Mouse (Mus musculus) stomach, embryonic 16.5 days (tissue): ENCODE results near the gene Lrrc4c. TPM values are rescaled to one million over a fixed set of nuclear protein-coding genes. Genes with fewer than 3 reads are reported as not detected.
A peak's percentile ranks its signal among the peaks of the same experiment; 100 is the strongest.

Experiments used
- ATAC-seq: fragments of 200-750 bp; cut with Nextera tagmentation; 2 replicates; pipeline ENCODE4 v1.8.0; 2017; ENCODE audit warnings: moderate number of reproducible peaks, moderate TSS enrichment; ENCODE audit not compliant: insufficient read depth, low FRiP score
- H3K27ac ChIP-seq: fragments of 300-500 bp; sonication (generic); 2 replicates; pipeline ENCODE4 v1.5.1; 2014; ENCODE audit warnings: low read length
- H3K27me3 ChIP-seq: fragments of 300-500 bp; sonication (generic); 2 replicates; pipeline ENCODE4 v1.6.1; 2014; ENCODE audit warnings: low read length, control low read depth, mixed read lengths; ENCODE audit not compliant: control insufficient read depth, insufficient read depth
- H3K36me3 ChIP-seq: fragments of 300-500 bp; sonication (generic); 2 replicates; pipeline ENCODE4 v1.6.1; 2014; ENCODE audit warnings: low read length; ENCODE audit not compliant: control insufficient read depth, insufficient read depth
- H3K4me1 ChIP-seq: fragments of 300-500 bp; sonication (generic); 2 replicates; pipeline ENCODE4 v1.6.1; 2014; ENCODE audit warnings: low read length, control low read depth, mixed read lengths; ENCODE audit not compliant: control insufficient read depth, insufficient read depth
- H3K4me2 ChIP-seq: fragments of 300-500 bp; sonication (generic); 2 replicates; pipeline ENCODE4 v1.6.1; 2014; ENCODE audit warnings: low read depth, low read length, mixed read lengths
- H3K4me3 ChIP-seq: fragments of 300-500 bp; sonication (generic); replicated peaks from 2 replicates; pipeline ENCODE4 v1.5.1; 2014; ENCODE audit warnings: mild to moderate bottlenecking, low read length
- H3K9ac ChIP-seq: fragments of 300-500 bp; sonication (generic); 2 replicates; pipeline ENCODE4 v1.6.1; 2014; ENCODE audit warnings: low read length
- H3K9me3 ChIP-seq: fragments of 300-500 bp; sonication (generic); replicated peaks from 2 replicates; pipeline ENCODE4 v1.6.1; 2016; ENCODE audit warnings: low read length, control low read depth; ENCODE audit not compliant: control insufficient read depth
- WGBS: fragments of 180-500 bp; shearing (Covaris S2); extraction: QIAGEN DNeasy Blood & Tissue Kit; methylation state at CpG from one replicate; pipeline ENCODE4 v1.1.7; 2014; 5-methylcytosine and 5-hydroxymethylcytosine counted together
- polyA plus RNA-seq: library from polyadenylated mRNA; unstranded; fragments of >200 nt; fragmentation: Nextera tagmentation; extraction: Ambion mirVana; gene quantifications from 2 replicates; pipeline ENCODE4 v1.2.1, GENCODE M21; 2015

Gene Lrrc4c
- polyA plus RNA-seq, 1 experiment from 2014 or later, result 3.9 TPM

- Histone ChIP-seq H3K27ac (no peak overlapping the region), H3K9me3 (no peaks in the 10 kb centered on the region), H3K27me3 (no peaks in the 10 kb centered on the region), H3K36me3 (no peaks in the 10 kb centered on the region), H3K4me2 (no peak overlapping the region), H3K4me3 (no peak overlapping the region), H3K9ac (no peak overlapping the region), H3K4me1 (no peaks in the 10 kb centered on the region)
- ATAC-seq, result no peak
- 84% methylated on average over 1 of the region's 1 CpGs for WGBS
Measured at GRCm38 (mm10) chr2:97434140-97434539, 1116.2 kb downstream of the Lrrc4c start.

GRCm38 (mm10) chr2:97435616-97436015 lies 1117.6 kb downstream of the Lrrc4c start:
- WGBS, result 69% methylated on average over 2 of the region's 2 CpGs
- no peak overlapping the region for H3K27ac ChIP-seq
- no peaks in the 10 kb centered on the region for H3K36me3 ChIP-seq
- no peak overlapping the region for H3K4me2 ChIP-seq
- no peaks in the 10 kb centered on the region for H3K4me1 ChIP-seq
- H3K4me3 ChIP-seq, result no peak overlapping the region
- no peaks in the 10 kb centered on the region for H3K27me3 ChIP-seq
- no peaks in the 10 kb centered on the region for H3K9me3 ChIP-seq
- no peak overlapping the region for H3K9ac ChIP-seq
- no peak for ATAC-seq

- Histone ChIP-seq H3K36me3 (no peaks in the 10 kb centered on the region), H3K4me2 (no peak overlapping the region), H3K9ac (no peak overlapping the region), H3K27ac (no peak overlapping the region), H3K4me1 (no peaks in the 10 kb centered on the region), H3K4me3 (no peak overlapping the region), H3K9me3 (no peaks in the 10 kb centered on the region), H3K27me3 (no peaks in the 10 kb centered on the region)
- no peak for ATAC-seq
Measured at GRCm38 (mm10) chr2:97437767-97438166, 1119.8 kb downstream of the Lrrc4c start.

GRCm38 (mm10) chr2:97463573-97463972 lies 1145.6 kb downstream of the Lrrc4c start:
- Histone ChIP-seq H3K36me3 (no peaks in the 10 kb centered on the region), H3K27ac (no peak overlapping the region), H3K27me3 (0 out of 2 replicates have a peak, but pooled peaks cover 4% of the 10 kb centered on the region), H3K4me3 (no peak overlapping the region), H3K4me2 (no peak overlapping the region), H3K4me1 (no peaks in the 10 kb centered on the region), H3K9me3 (no peaks in the 10 kb centered on the region), H3K9ac (no peak overlapping the region)
- no peak for ATAC-seq

GRCm38 (mm10) chr2:97466243-97466793 lies 1148.3 kb downstream of the Lrrc4c start:
- Histone ChIP-seq H3K27me3 (0 out of 2 replicates have a peak, but pooled peaks cover 5% of the 10 kb centered on the region), H3K27ac (peak overlapping the region; percentile 71), H3K4me2 (peak overlapping the region; percentile 93), H3K9ac (peak overlapping the region; percentile 60), H3K9me3 (no peaks in the 10 kb centered on the region), H3K4me3 (peak overlapping the region; percentile 62), H3K36me3 (no peaks in the 10 kb centered on the region), H3K4me1 (no peaks in the 10 kb centered on the region)
- under 1% methylated on average over 25 of the region's 25 CpGs for WGBS
- ATAC-seq, result peak; percentile 87

GRCm38 (mm10) chr2:97467031-97467549 lies 1149.1 kb downstream of the Lrrc4c start:
- under 1% methylated on average over 26 of the region's 26 CpGs for WGBS
- Histone ChIP-seq H3K4me1 (no peaks in the 10 kb centered on the region), H3K9ac (peak overlapping the region; percentile 66), H3K36me3 (no peaks in the 10 kb centered on the region), H3K4me3 (peak overlapping the region; percentile 62), H3K27ac (peak overlapping the region; percentile 71; the same call in 1 of the 2 replicates), H3K27me3 (0 out of 2 replicates have a peak, but pooled peaks cover 5% of the 10 kb centered on the region), H3K4me2 (peak overlapping the region; percentile 93), H3K9me3 (no peaks in the 10 kb centered on the region)
- peak; percentile 63; the same call in 1 of the 2 replicates for ATAC-seq

- no peaks in the 10 kb centered on the region for H3K9me3 ChIP-seq
- peak overlapping the region; percentile 62 for H3K4me3 ChIP-seq
- ATAC-seq, result no peak
- no peak overlapping the region; the same call in 1 of the 2 replicates for H3K27ac ChIP-seq
- H3K36me3 ChIP-seq, result no peaks in the 10 kb centered on the region
- 10% methylated on average over 8 of the region's 8 CpGs for WGBS
- H3K27me3 ChIP-seq, result 0 out of 2 replicates have a peak, but pooled peaks cover 5% of the 10 kb centered on the region
- H3K4me2 ChIP-seq, result peak overlapping the region; percentile 93
- no peaks in the 10 kb centered on the region for H3K4me1 ChIP-seq
- peak overlapping the region; percentile 66; the same call in 1 of the 2 replicates for H3K9ac ChIP-seq
Measured at GRCm38 (mm10) chr2:97467664-97468063, 1149.7 kb downstream of the Lrrc4c start.

- Histone ChIP-seq H3K9me3 (no peaks in the 10 kb centered on the region), H3K27ac (no peak overlapping the region), H3K27me3 (0 out of 2 replicates have a peak, but pooled peaks cover 5% of the 10 kb centered on the region), H3K4me2 (peak overlapping the region; percentile 13), H3K36me3 (no peaks in the 10 kb centered on the region), H3K4me3 (peak overlapping the region; percentile 25), H3K4me1 (no peaks in the 10 kb centered on the region), H3K9ac (no peak overlapping the region)
- no peak for ATAC-seq
- WGBS, result 31% methylated on average over 5 of the region's 5 CpGs
Measured at GRCm38 (mm10) chr2:97468372-97468771, 1150.4 kb downstream of the Lrrc4c start.

- H3K4me1 ChIP-seq, result no peaks in the 10 kb centered on the region
- H3K4me2 ChIP-seq, result peak overlapping the region; percentile 14; the same call in 1 of the 2 replicates
- H3K9ac ChIP-seq, result no peak overlapping the region
- 0 out of 2 replicates have a peak overlapping the region, but pooled peaks have one; percentile 25 for H3K4me3 ChIP-seq
- H3K36me3 ChIP-seq, result no peaks in the 10 kb centered on the region
- no peaks in the 10 kb centered on the region for H3K9me3 ChIP-seq
- no peak for ATAC-seq
- H3K27ac ChIP-seq, result no peak overlapping the region
- 32% methylated on average over 2 of the region's 2 CpGs for WGBS
- H3K27me3 ChIP-seq, result 0 out of 2 replicates have a peak, but pooled peaks cover 5% of the 10 kb centered on the region
Measured at GRCm38 (mm10) chr2:97469396-97469795, 1151.4 kb downstream of the Lrrc4c start.
